Mouse (Mus musculus) hindbrain, embryonic 13.5 days (tissue): ENCODE data around the gene Pla2g16. TPM values are rescaled to one million over a fixed set of nuclear protein-coding genes. Genes with fewer than 3 reads are reported as not detected.

Source experiments
- ATAC-seq: fragments of 200-750 bp; cut with Nextera tagmentation; 2 replicates; pipeline ENCODE4 v1.8.0; 2017; ENCODE audit warnings: moderate TSS enrichment; ENCODE audit not compliant: low FRiP score
- H3K27ac ChIP-seq: fragments of 300-500 bp; sonication (generic); 2 replicates; pipeline ENCODE4 v1.5.1; 2015; ENCODE audit warnings: inconsistent platforms, mild to moderate bottlenecking, moderate library complexity
- H3K27me3 ChIP-seq: fragments of 300-500 bp; sonication (generic); 2 replicates; pipeline ENCODE4 v1.6.1; 2015; ENCODE audit warnings: mild to moderate bottlenecking, inconsistent platforms
- H3K36me3 ChIP-seq: fragments of 300-500 bp; sonication (generic); 2 replicates; pipeline ENCODE4 v1.6.1; 2015; ENCODE audit warnings: mild to moderate bottlenecking, inconsistent platforms
- H3K4me1 ChIP-seq: fragments of 300-500 bp; sonication (generic); replicated peaks from 2 replicates; pipeline ENCODE4 v1.6.1; 2015; ENCODE audit warnings: inconsistent platforms
- H3K4me2 ChIP-seq: fragments of 300-500 bp; sonication (generic); 2 replicates; pipeline ENCODE4 v1.6.1; 2015; ENCODE audit warnings: inconsistent platforms, mild to moderate bottlenecking, moderate library complexity
- H3K4me3 ChIP-seq: fragments of 300-500 bp; sonication (generic); 2 replicates; pipeline ENCODE4 v1.5.1; 2015; ENCODE audit warnings: mild to moderate bottlenecking, inconsistent platforms
- H3K9ac ChIP-seq: fragments of 300-500 bp; sonication (generic); 2 replicates; pipeline ENCODE4 v1.6.1; 2015; ENCODE audit warnings: mild to moderate bottlenecking, inconsistent platforms
- H3K9me3 ChIP-seq: fragments of 300-500 bp; sonication (generic); 2 replicates; pipeline ENCODE4 v1.6.1; 2016; ENCODE audit warnings: inconsistent platforms
- WGBS: fragments of 180-500 bp; shearing (Covaris S2); methylation state at CpG from one replicate; pipeline ENCODE4 v1.1.7; 2015; 5-methylcytosine and 5-hydroxymethylcytosine counted together
- polyA plus RNA-seq: library from polyadenylated mRNA; unstranded; fragments of >200 nt; fragmentation: Nextera tagmentation; extraction: Ambion mirVana; gene quantifications from 2 replicates; pipeline ENCODE4 v1.2.1, GENCODE M21; 2015

Pla2g16 gene
- polyA plus RNA-seq, 1 experiment from 2014 or later: 5.4 TPM

DNA sequence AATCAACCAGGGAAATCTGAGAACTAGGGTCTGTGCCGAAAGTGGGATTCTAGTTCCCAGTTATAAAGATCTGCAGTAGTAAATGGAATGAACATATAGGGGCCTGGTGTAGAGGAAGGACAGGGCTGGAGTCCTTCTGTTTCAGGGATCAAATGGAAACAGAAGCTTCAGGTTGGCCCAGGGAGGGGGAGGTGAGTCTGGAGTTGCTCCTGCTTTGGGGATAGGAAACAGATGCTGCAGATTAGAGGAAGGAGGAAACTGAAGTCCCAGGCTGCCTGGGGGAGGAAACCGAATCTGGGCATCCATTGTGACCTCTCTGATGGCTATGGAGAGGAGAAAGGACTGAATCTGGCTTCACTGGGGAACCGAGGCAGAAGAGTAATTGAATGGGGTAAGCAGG, 11.1 kb downstream of the Pla2g16 start:
- Histone ChIP-seq H3K36me3 (no peaks in the 10 kb centered on the region), H3K27me3 (no peaks in the 10 kb centered on the region), H3K9me3 (no peaks in the 10 kb centered on the region), H3K4me1 (0 out of 2 replicates have a peak, but pooled peaks cover 2% of the 10 kb centered on the region), H3K27ac (no peak overlapping the region), H3K4me3 (no peak overlapping the region), H3K9ac (no peak overlapping the region), H3K4me2 (no peak overlapping the region)
- no peak for ATAC-seq
- 72% methylated on average over 3 of the region's 3 CpGs for WGBS

DNA sequence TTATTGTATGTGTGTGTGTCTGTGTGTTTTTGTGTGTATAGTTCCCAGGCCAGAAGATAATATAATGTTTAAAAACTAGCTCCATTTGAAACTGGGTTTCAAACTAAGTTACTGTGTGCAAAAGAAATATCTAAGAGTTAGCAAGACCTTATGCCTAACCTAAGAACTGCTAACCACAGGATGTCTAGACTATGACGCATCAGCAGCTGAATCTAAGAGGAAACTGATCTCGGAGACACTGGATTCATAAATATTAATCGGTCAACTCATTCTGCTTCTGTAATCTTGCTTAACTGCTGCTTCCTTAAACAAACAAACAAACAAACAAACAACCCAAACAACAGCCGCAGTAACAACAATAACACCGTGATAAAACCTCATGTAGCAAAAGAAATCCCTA, 12.4 kb downstream of the Pla2g16 start:
- Histone ChIP-seq H3K4me3 (no peak overlapping the region), H3K9me3 (no peaks in the 10 kb centered on the region), H3K9ac (no peak overlapping the region), H3K4me2 (no peak overlapping the region), H3K27me3 (no peaks in the 10 kb centered on the region), H3K4me1 (0 out of 2 replicates have a peak, but pooled peaks cover 2% of the 10 kb centered on the region), H3K36me3 (no peaks in the 10 kb centered on the region), H3K27ac (no peak overlapping the region)
- 86% methylated on average over 5 of the region's 5 CpGs for WGBS
- ATAC-seq: no peak

DNA sequence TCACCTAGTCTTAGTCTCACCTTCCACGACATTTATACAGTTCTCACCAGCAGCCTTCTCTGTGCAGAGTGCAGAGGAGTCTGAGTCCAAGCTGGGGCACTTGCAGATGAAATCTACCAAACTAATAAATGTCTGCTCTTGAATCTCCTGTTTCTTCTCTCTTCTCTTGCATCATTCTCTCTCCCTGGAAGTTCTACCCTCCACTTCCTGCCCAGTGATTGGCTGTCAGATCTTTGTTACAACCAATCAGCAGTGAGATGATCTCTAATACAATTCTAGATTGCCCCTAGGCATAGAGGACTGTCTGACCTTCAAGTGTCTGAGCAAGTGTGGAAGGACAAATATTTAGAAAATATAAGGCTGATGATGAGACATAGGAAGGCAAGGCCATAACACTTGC, 18.9 kb downstream of the Pla2g16 start:
- no peaks in the 10 kb centered on the region for H3K4me1 ChIP-seq
- H3K9ac ChIP-seq: no peak overlapping the region
- ATAC-seq: no peak
- H3K4me2 ChIP-seq: no peak overlapping the region
- WGBS: 100% methylated on average over 1 of the region's 1 CpGs
- no peaks in the 10 kb centered on the region for H3K36me3 ChIP-seq
- H3K27me3 ChIP-seq: no peaks in the 10 kb centered on the region
- H3K9me3 ChIP-seq: no peaks in the 10 kb centered on the region
- H3K4me3 ChIP-seq: no peak overlapping the region
- no peak overlapping the region for H3K27ac ChIP-seq

DNA sequence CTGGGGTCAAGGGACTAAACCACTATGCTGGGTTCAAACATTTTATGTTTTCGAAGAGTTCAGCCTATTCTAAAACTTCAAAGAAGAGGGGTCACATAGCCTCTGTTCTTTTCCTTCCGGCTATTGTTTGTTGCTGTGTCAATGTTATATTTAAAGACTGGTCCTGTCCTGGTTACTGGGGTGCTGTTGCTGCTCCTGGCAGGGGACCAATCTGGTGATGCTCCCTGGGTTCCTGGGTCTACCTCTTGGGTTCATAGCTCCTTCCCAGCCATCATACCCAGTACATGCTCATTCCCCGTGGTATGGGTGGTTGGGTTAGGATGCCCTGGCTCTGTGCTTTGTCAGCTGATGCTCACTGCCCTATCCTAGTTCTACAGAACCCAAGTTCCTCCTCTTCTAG, 20.5 kb downstream of the Pla2g16 start:
- Histone ChIP-seq H3K9ac (no peak overlapping the region), H3K4me2 (no peak overlapping the region), H3K4me3 (no peak overlapping the region), H3K27me3 (no peaks in the 10 kb centered on the region), H3K4me1 (no peaks in the 10 kb centered on the region), H3K9me3 (no peaks in the 10 kb centered on the region), H3K36me3 (no peaks in the 10 kb centered on the region), H3K27ac (no peak overlapping the region)
- no peak for ATAC-seq
- WGBS: 88% methylated on average over 3 of the region's 3 CpGs

DNA sequence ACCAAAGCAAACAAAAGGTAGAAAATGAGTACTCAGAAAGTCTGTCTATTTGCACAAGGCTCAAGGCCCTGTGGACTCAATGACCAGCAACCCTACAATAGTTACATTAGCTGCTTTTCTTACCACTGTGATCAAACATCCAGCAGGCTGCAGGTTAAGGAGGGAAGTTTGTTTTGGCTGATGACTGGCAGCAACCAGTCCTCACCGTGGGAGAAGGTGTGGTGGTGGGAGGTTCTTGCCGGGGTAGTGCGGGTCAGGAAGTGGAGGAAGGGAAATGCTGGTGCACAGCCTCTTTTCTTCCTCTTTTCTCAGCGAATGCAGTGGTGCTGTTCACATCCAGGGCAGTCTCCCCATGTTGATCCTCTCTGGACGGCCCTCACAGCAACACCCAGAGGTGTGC, 23.8 kb downstream of the Pla2g16 start:
- WGBS: 77% methylated on average over 5 of the region's 5 CpGs
- H3K4me3 ChIP-seq: no peak overlapping the region
- no peaks in the 10 kb centered on the region for H3K27me3 ChIP-seq
- H3K36me3 ChIP-seq: no peaks in the 10 kb centered on the region
- no peak for ATAC-seq
- H3K9ac ChIP-seq: no peak overlapping the region
- H3K4me1 ChIP-seq: 0 out of 2 replicates have a peak, but pooled peaks cover 4% of the 10 kb centered on the region
- no peak overlapping the region for H3K27ac ChIP-seq
- H3K4me2 ChIP-seq: no peak overlapping the region
- no peaks in the 10 kb centered on the region for H3K9me3 ChIP-seq

DNA sequence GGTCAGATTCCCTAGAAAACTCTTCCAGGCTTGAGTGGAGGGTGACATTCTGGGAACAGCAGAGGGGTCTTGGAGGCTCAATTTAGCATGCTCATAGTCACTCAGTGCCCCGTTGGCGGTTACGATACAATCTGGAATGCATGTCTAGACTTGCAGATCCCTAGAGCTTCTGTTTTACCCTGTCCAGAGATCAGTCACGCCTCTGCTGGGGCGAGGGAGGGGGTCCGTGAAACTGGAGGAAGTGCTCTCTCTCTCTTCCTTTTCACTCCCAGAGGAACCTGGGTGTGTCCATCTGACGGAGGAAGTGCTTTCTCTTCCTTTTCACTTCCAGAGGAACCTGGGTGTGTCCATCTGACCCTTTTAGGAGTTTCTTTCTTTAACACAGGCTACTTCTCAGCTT, 25.8 kb downstream of the Pla2g16 start:
- Histone ChIP-seq H3K27ac (no peak overlapping the region), H3K4me3 (no peak overlapping the region), H3K27me3 (no peaks in the 10 kb centered on the region), H3K4me2 (no peak overlapping the region), H3K9me3 (no peaks in the 10 kb centered on the region), H3K4me1 (0 out of 2 replicates have a peak, but pooled peaks cover 4% of the 10 kb centered on the region), H3K36me3 (no peaks in the 10 kb centered on the region), H3K9ac (no peak overlapping the region)
- WGBS: 57% methylated on average over 7 of the region's 7 CpGs
- ATAC-seq: no peak

DNA sequence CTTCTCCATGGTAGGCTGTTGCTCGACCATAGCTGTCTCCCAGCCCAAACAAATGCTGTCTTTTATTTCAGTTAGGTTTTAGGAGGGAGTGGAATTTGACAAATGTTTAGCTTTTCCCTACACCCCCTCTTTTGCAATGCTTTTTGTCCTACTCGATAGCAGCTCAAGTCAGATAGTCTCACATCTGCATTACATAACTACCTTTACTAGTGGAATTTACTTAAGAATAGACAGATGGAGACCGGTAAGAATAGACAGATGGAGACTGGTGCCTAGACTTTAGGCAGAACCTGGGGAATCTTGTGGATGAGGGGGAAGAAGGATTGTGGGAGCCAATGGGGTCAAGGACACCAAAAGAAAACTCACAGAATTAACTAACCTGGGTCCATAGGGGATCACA, 26.3 kb downstream of the Pla2g16 start:
- no peak overlapping the region for H3K9ac ChIP-seq
- no peaks in the 10 kb centered on the region for H3K36me3 ChIP-seq
- no peaks in the 10 kb centered on the region for H3K9me3 ChIP-seq
- no peak for ATAC-seq
- 0 out of 2 replicates have a peak, but pooled peaks cover 4% of the 10 kb centered on the region for H3K4me1 ChIP-seq
- H3K27ac ChIP-seq: no peak overlapping the region
- H3K4me3 ChIP-seq: no peak overlapping the region
- no peak overlapping the region for H3K4me2 ChIP-seq
- no peaks in the 10 kb centered on the region for H3K27me3 ChIP-seq
- 81% methylated on average over 3 of the region's 3 CpGs for WGBS

DNA sequence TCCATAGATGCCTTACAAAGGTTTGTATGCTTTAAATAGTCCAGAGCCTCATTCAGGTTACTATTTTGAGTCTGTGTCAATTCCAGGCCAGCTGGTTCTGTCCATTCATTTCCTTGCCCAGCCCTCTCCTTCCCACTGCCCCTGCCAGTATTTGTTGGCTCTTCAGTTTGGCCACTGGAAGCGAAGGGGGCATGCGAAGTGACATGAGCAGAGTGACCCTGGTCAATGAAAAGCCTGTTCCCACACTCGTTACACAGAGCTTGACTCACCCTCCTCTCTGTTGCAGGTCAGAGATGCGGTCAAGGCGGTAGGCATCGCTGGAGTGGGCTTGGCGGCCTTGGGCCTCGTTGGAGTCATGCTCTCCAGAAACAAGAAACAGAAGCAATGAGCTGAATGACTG, 28.0 kb downstream of the Pla2g16 start:
- H3K4me1 ChIP-seq: 0 out of 2 replicates have a peak, but pooled peaks cover 4% of the 10 kb centered on the region
- no peak for ATAC-seq
- no peaks in the 10 kb centered on the region for H3K27me3 ChIP-seq
- H3K9ac ChIP-seq: no peak overlapping the region
- WGBS: 86% methylated on average over 8 of the region's 8 CpGs
- H3K4me3 ChIP-seq: no peak overlapping the region
- H3K9me3 ChIP-seq: no peaks in the 10 kb centered on the region
- H3K36me3 ChIP-seq: no peaks in the 10 kb centered on the region
- no peak overlapping the region for H3K4me2 ChIP-seq
- no peak overlapping the region for H3K27ac ChIP-seq

DNA sequence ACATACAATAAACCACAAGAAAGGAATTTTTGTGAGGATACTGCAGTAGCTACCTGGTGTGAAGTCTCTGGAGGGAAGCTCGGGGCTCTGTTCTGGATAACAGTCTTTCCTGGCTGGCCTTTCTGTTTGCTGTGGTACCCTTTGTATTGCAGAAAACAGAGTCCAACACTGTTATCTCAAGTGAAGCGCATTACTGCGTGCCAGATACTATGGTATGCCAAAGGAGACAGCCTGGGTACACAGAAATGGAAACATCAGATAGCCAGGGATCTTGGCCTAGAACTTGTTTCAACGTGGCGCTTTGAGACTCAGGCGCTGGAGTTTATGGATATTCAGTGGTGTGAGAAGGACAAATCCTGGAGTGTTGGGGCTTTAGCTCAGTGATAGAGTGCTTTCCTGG, 28.5 kb downstream of the Pla2g16 start:
- WGBS: 96% methylated on average over 6 of the region's 6 CpGs
- ATAC-seq: no peak
- H3K4me1 ChIP-seq: 0 out of 2 replicates have a peak, but pooled peaks cover 4% of the 10 kb centered on the region

DNA sequence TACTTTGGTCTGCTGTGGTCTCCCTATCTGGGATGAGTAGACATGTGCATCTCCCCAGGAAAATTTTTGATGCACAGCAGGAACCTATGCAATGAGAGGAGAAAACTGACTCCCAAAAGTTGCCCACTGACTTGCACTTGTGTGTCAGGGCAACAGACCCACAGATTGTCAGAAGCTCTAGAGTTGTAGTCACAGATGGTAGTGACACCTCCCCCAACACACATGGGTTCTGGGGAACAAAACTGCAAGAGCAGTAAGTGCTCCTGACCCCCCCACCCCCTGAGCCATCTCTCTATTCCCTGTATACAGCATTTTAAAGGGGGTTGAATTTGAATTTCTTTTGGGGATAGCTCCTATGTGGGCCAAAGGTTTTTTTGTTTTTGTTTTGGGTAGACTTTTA, 33.5 kb downstream of the Pla2g16 start:
- Histone ChIP-seq H3K27me3 (no peaks in the 10 kb centered on the region), H3K27ac (no peak overlapping the region), H3K4me2 (no peak overlapping the region), H3K9me3 (no peaks in the 10 kb centered on the region), H3K4me1 (peaks cover 3% of the 10 kb centered on the region; the same call in 1 of the 2 replicates), H3K4me3 (no peak overlapping the region), H3K36me3 (no peaks in the 10 kb centered on the region), H3K9ac (no peak overlapping the region)
- no peak for ATAC-seq

More for the DNA sequence above, 28.5 kb downstream of the Pla2g16 start:
- Histone ChIP-seq H3K36me3 (no peaks in the 10 kb centered on the region), H3K27ac (no peak overlapping the region), H3K27me3 (no peaks in the 10 kb centered on the region), H3K4me2 (no peak overlapping the region), H3K9me3 (no peaks in the 10 kb centered on the region), H3K4me3 (no peak overlapping the region), H3K9ac (no peak overlapping the region)

DNA sequence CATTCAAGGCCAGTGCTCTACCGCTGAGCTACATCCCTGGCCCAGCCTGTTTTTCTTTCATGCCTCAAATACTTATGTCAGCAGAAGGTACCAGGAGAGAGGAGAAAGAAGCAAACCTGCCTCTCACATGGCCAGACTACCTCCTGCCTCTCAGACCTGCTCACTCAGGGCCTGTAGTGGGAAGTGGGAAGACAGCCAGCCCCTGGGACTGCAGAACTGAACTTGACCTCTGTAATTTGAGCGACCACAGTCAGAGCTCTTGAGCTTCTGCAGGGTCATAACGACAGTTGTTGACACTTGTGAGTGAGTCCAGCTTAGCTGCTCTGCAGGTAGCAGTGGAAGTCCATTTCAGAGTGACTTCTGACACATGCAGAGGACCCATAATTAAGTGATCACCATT, 34.8 kb downstream of the Pla2g16 start:
- WGBS: 61% methylated on average over 3 of the region's 3 CpGs
- H3K27ac ChIP-seq: no peak overlapping the region
- no peak for ATAC-seq
- no peaks in the 10 kb centered on the region for H3K9me3 ChIP-seq
- no peak overlapping the region for H3K9ac ChIP-seq
- H3K4me2 ChIP-seq: no peak overlapping the region
- H3K4me3 ChIP-seq: no peak overlapping the region
- no peaks in the 10 kb centered on the region for H3K36me3 ChIP-seq
- no peaks in the 10 kb centered on the region for H3K27me3 ChIP-seq
- H3K4me1 ChIP-seq: peaks cover 3% of the 10 kb centered on the region; the same call in 1 of the 2 replicates

DNA sequence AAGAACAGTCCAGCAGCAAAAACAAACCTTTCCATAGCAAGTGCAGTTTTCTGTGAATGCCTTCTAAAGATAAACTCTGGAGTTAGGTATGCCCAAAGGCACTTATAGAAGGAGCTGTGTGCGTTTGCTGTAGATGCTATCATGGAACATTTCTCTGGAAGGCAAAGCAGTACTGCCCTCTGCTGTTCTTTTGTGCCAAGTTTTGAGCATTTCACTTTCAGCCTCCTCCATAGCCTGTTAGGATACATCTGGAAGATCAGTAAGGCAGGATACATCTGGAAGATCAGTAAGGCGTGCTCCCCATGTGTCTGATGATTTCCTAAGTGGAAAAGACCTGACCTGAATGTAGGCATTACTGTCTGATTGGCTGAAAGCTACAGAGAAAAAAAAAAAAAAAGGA, 38.3 kb downstream of the Pla2g16 start:
- no peaks in the 10 kb centered on the region for H3K36me3 ChIP-seq
- ATAC-seq: no peak
- WGBS: 20% methylated on average over 2 of the region's 2 CpGs
- no peak overlapping the region for H3K4me2 ChIP-seq
- 0 out of 2 replicates have a peak, but pooled peaks cover 6% of the 10 kb centered on the region for H3K27me3 ChIP-seq
- no peak overlapping the region for H3K27ac ChIP-seq
- no peaks in the 10 kb centered on the region for H3K9me3 ChIP-seq
- no peak overlapping the region for H3K4me3 ChIP-seq
- no peak overlapping the region for H3K9ac ChIP-seq
- peaks cover 3% of the 10 kb centered on the region; the same call in 1 of the 2 replicates for H3K4me1 ChIP-seq

DNA sequence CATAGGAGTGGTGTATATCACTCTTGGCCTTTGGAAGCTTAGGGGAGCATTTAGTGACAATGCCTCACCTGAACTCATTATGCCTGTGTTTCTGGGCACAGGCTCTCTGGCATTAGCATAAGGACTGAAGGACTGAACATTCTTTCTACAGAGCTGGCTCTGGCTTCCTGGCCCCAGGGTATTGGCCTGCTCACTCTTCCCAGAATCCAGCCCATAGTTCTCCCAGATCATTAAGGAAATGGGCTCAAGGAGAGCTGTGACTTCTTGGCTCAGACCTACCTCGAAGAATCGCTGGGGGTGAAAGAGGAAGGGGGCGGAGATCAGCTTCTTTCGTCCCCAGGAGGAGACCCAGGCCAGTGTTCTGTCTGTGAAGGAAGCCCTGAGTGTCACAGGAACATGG, 41.2 kb downstream of the Pla2g16 start:
- Histone ChIP-seq H3K4me1 (no peaks in the 10 kb centered on the region; the same call in 1 of the 2 replicates), H3K4me3 (no peak overlapping the region), H3K27me3 (peaks cover 9% of the 10 kb centered on the region; the same call in 1 of the 2 replicates), H3K9me3 (no peaks in the 10 kb centered on the region), H3K9ac (no peak overlapping the region), H3K27ac (no peak overlapping the region), H3K36me3 (no peaks in the 10 kb centered on the region), H3K4me2 (no peak overlapping the region)
- WGBS: 69% methylated on average over 4 of the region's 4 CpGs
- no peak for ATAC-seq
